Mouse (Mus musculus) embryonic fibroblast, embryonic 13.5 days (primary cell): ENCODE measurements at regions not wholly inside any gene's neighbourhood (a gene's known extent, or its start where the extent isn't known, plus 50 kb on each side); places are given as distances from the start of the nearest gene placed in this dataset.

ENCODE experiments used
- H3K27ac ChIP-seq: 2 replicates; pipeline ENCODE4 v1.5.1; 2012; ENCODE audit warnings: low read length, control low read depth, inconsistent platforms; ENCODE audit not compliant: insufficient read depth
- H3K4me1 ChIP-seq: 2 replicates; pipeline ENCODE4 v1.6.1; 2011; ENCODE audit warnings: low read length; ENCODE audit not compliant: control insufficient read depth, insufficient read depth
- H3K4me3 ChIP-seq: 2 replicates; pipeline ENCODE4 v1.5.1; 2011; ENCODE audit warnings: mild to moderate bottlenecking, control low read depth, low read length; ENCODE audit not compliant: insufficient read depth
- CTCF ChIP-seq: IDR thresholded peaks from 2 replicates; pipeline ENCODE4 v1.5.1; 2011; ENCODE audit warnings: mild to moderate bottlenecking, control low read depth, low read length, moderate library complexity, borderline replicate concordance; ENCODE audit not compliant: insufficient read depth
- POLR2A ChIP-seq: IDR thresholded peaks from 2 replicates; pipeline ENCODE4 v1.6.1; 2011; ENCODE audit warnings: low read depth, mild to moderate bottlenecking, control low read depth, low read length, moderate library complexity

- Histone ChIP-seq H3K27ac (no peak overlapping the region), H3K4me1 (no peaks in the 10 kb centered on the region), H3K4me3 (no peak overlapping the region)
- TF ChIP-seq POLR2A (no peak), CTCF (no peak)
These were observed 441.8 kb downstream of the Epha4 start for GRCm38 (mm10) chr1:77073071-77073470.

GRCm38 (mm10) chr1:77074926-77075885 lies 439.7 kb downstream of the Epha4 start:
- Histone ChIP-seq H3K27ac (no peak overlapping the region), H3K4me1 (no peaks in the 10 kb centered on the region), H3K4me3 (no peak overlapping the region)
- TF ChIP-seq CTCF (no peak), POLR2A (no peak)

GRCm38 (mm10) chr1:77080767-77081166 lies 434.1 kb downstream of the Epha4 start:
- Histone ChIP-seq H3K27ac (no peak overlapping the region), H3K4me3 (no peak overlapping the region), H3K4me1 (no peaks in the 10 kb centered on the region)
- TF ChIP-seq POLR2A (no peak), CTCF (no peak)

GRCm38 (mm10) chr1:77081660-77082059 lies 433.2 kb downstream of the Epha4 start:
- TF ChIP-seq CTCF = no peak
- no peak for TF ChIP-seq POLR2A
- Histone ChIP-seq H3K4me3 (no peak overlapping the region), H3K4me1 (no peaks in the 10 kb centered on the region), H3K27ac (no peak overlapping the region)

- H3K4me3 ChIP-seq = no peak overlapping the region
- no peak overlapping the region for H3K27ac ChIP-seq
- TF ChIP-seq CTCF = no peak
- no peak for TF ChIP-seq POLR2A
- no peaks in the 10 kb centered on the region for H3K4me1 ChIP-seq
These were observed 432.5 kb downstream of the Epha4 start for GRCm38 (mm10) chr1:77082410-77082809.

GRCm38 (mm10) chr1:77093551-77093950 lies 421.3 kb downstream of the Epha4 start:
- no peak overlapping the region for H3K4me3 ChIP-seq
- no peaks in the 10 kb centered on the region for H3K4me1 ChIP-seq
- no peak overlapping the region for H3K27ac ChIP-seq
- TF ChIP-seq POLR2A (no peak), CTCF (no peak)

GRCm38 (mm10) chr1:77101726-77102272 lies 413.1 kb downstream of the Epha4 start:
- Histone ChIP-seq H3K4me3 (no peak overlapping the region), H3K4me1 (no peaks in the 10 kb centered on the region), H3K27ac (no peak overlapping the region)
- no peak for TF ChIP-seq POLR2A
- TF ChIP-seq CTCF = no peak

- Histone ChIP-seq H3K27ac (no peak overlapping the region), H3K4me1 (no peaks in the 10 kb centered on the region), H3K4me3 (no peak overlapping the region)
- TF ChIP-seq POLR2A (no peak), CTCF (no peak)
These were observed 412.3 kb downstream of the Epha4 start for GRCm38 (mm10) chr1:77102421-77103133.

GRCm38 (mm10) chr1:77109861-77110785 lies 404.8 kb downstream of the Epha4 start:
- Histone ChIP-seq H3K27ac (no peak overlapping the region), H3K4me1 (no peaks in the 10 kb centered on the region), H3K4me3 (no peak overlapping the region)
- TF ChIP-seq CTCF (no peak), POLR2A (no peak)
